Mouse (Mus musculus) heart, postnatal 0 days (tissue): ENCODE measurements at regions not wholly inside any gene's neighbourhood (a gene's known extent, or its start where the extent isn't known, plus 50 kb on each side); places are given as distances from the start of the nearest gene placed in this dataset.

Experiments
- CTCF ChIP-seq: IDR thresholded peaks from 2 replicates; pipeline ENCODE4 v1.5.1; 2016; ENCODE audit warnings: antibody characterized with exemption, control low read depth, low read depth
- EP300 ChIP-seq: IDR thresholded peaks from 2 replicates; pipeline ENCODE4 v1.6.1; 2016; ENCODE audit warnings: antibody characterized with exemption, low read depth

- no peak for TF ChIP-seq CTCF
- no peak for TF ChIP-seq EP300
Measured at GRCm38 (mm10) chr15:60317577-60317976, 301.2 kb upstream of the 4933412E24Rik start.
